Mouse (Mus musculus) right cerebral cortex, postnatal 36 days (tissue): Measurements from ENCODE around the gene Fam124a.
"Not testable (repeated sequence)": the region's sequence is repeated elsewhere in the genome, so short reads cannot be mapped to it uniquely, and the experiment has no call there.

Experiments
- DNase-seq, 2 experiments: peaks; one replicate each; pipeline ENCODE4 v3.0.0; 2022; ENCODE audit warnings: low spot score in 2 of 2, mixed read lengths in 1 of 2

Fam124a gene

GRCm38 (mm10) chr14:62555309-62555829, at the start of gene Fam124a:
TSS of gene Fam124a (plus strand) at chr14:62555737.
- DNase-seq, result peak; percentile 72 to 78

GRCm38 (mm10) chr14:62506261-62506660, 49.3 kb upstream of the Fam124a start:
- no peak for DNase-seq

- DNase-seq, result no peak
Measured at GRCm38 (mm10) chr14:62509350-62509749, 46.2 kb upstream of the Fam124a start.

GRCm38 (mm10) chr14:62512845-62513244, 42.7 kb upstream of the Fam124a start:
- DNase-seq, result no peak

GRCm38 (mm10) chr14:62530951-62531350, 24.6 kb upstream of the Fam124a start:
- DNase-seq, result no peak

- DNase-seq, result no peak
Measured at GRCm38 (mm10) chr14:62536127-62536526, 19.4 kb upstream of the Fam124a start.

- no peak for DNase-seq
Measured at GRCm38 (mm10) chr14:62536988-62537387, 18.5 kb upstream of the Fam124a start.

GRCm38 (mm10) chr14:62539834-62540233, 15.7 kb upstream of the Fam124a start:
- peak in 1 of 2 experiments; percentile 20 for DNase-seq

GRCm38 (mm10) chr14:62541751-62542150, 13.8 kb upstream of the Fam124a start:
- DNase-seq, result no peak

- DNase-seq, result no peak
Measured at GRCm38 (mm10) chr14:62546296-62546695, 9.2 kb upstream of the Fam124a start.

- no peak for DNase-seq
Measured at GRCm38 (mm10) chr14:62546746-62547145, 8.8 kb upstream of the Fam124a start.

GRCm38 (mm10) chr14:62550121-62550520, 5.4 kb upstream of the Fam124a start:
- DNase-seq, result no peak

- DNase-seq, result no peak
Measured at GRCm38 (mm10) chr14:62552771-62553170, 2.8 kb upstream of the Fam124a start.

- DNase-seq, result no peak
Measured at GRCm38 (mm10) chr14:62553786-62554185, 1.8 kb upstream of the Fam124a start.

- DNase-seq, result no peak
Measured at GRCm38 (mm10) chr14:62555840-62556810, 588 bp downstream of the Fam124a start.

- DNase-seq, result no peak
Measured at GRCm38 (mm10) chr14:62557111-62557510, 1.6 kb downstream of the Fam124a start.

GRCm38 (mm10) chr14:62561875-62562748, 6.6 kb downstream of the Fam124a start:
- peak in 1 of 2 experiments; percentile 37 for DNase-seq

GRCm38 (mm10) chr14:62563679-62564078, 8.1 kb downstream of the Fam124a start:
- no peak for DNase-seq

- DNase-seq, result not testable (repeated sequence)
Measured at GRCm38 (mm10) chr14:62566821-62567220, 11.3 kb downstream of the Fam124a start, which contains the start of gene Gm4131. TSS of gene Gm4131 (minus strand) at chr14:62566921.

- DNase-seq, result no peak
Measured at GRCm38 (mm10) chr14:62569463-62569862, 13.9 kb downstream of the Fam124a start.

- no peak for DNase-seq
Measured at GRCm38 (mm10) chr14:62570299-62570698, 14.8 kb downstream of the Fam124a start.

GRCm38 (mm10) chr14:62573454-62573853, 17.9 kb downstream of the Fam124a start:
- DNase-seq, result no peak
